Mouse (Mus musculus): ENCODE data around the gene L3mbtl1.

L3mbtl1 gene

DNA sequence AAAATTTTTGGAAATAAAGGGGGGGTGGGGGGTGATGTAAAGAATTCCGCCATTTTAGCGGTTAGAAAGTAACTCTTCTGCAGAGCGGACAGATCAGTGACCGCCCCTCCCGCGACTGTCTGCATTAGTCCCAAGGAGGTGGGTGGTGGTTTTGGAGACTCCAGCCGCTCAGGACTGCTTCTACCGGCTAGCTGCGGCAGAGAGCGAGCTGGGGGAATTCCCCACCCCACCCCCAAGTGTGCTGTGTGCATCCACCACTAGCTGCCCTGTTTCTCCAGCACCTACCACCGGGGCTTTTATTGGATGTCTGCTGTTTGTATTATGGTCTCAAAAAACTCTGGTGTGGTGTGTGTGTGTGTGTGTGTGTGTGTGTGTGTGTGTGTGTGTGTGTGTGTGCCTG, 659 bp downstream of the L3mbtl1 start:
- DNase-seq (ENCODE audit: low spot score), result no peak

GRCm38 (mm10) chr2:162946964-162947363, 3.7 kb downstream of the L3mbtl1 start:
- DNase-seq (ENCODE audit: low spot score), result no peak

DNA sequence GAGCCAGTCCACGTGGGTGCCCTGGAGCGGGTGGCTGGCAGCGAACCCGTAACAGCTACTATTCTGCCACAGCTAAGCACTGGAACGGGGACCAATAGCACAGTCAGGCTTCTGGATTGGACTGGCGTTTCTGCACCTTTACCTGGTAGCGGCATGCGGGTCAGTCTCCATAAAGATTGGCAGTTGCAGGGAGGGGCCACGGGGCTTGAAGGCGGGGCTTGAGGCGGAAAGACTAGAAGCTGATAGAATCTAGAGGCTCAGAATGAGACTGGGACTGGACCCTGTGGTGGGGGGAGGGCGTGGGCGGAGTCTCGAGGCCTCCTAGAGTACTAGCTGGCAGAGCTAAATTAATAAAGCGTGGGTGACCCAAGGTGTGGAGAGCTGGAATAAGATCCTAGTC, 4.5 kb downstream of the L3mbtl1 start:
- no peak for DNase-seq (ENCODE audit: low spot score)

DNA sequence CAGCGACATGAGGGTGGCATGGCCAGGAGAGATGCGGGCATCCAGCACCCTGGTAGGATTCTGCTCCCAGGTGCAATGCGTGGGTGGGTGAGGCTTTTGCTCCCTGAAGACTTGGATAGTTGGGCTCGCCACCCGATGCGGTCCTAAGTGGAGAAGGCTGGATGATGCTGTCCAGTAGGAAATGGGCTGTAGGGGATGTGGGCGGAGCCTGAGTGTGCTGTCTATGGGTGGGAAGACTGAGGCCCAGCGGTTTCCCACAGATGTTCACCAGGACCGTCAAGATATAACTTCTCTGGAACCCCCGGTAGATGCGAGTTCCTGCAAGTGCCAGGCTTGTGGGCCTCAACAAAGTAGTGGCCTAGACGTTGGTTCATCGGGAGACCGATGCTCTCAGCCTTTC, 4.9 kb downstream of the L3mbtl1 start:
- DNase-seq (ENCODE audit: low spot score), result no peak

GRCm38 (mm10) chr2:162950776-162951175, 7.5 kb downstream of the L3mbtl1 start:
- DNase-seq (ENCODE audit: low spot score), result no peak

DNA sequence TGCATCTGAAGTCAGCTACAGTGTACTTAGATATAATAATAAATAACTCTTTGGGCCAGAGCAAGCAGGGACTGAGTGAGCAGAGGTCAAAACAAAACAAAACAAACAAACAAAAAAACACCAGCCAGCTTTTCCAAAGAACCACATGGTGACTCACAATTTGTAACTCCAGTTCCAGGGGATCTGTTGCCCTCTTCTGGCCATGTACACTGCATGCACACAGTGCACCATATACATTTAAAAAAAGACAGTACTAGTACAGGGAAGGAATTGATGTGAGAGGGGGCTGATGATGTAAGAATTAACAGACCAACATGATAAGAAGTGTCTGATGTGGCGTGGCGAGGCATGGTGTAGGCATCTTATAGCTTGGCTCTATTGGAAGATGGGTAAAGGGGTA, 13.6 kb downstream of the L3mbtl1 start:
- no peak for DNase-seq (ENCODE audit: low spot score)

DNA sequence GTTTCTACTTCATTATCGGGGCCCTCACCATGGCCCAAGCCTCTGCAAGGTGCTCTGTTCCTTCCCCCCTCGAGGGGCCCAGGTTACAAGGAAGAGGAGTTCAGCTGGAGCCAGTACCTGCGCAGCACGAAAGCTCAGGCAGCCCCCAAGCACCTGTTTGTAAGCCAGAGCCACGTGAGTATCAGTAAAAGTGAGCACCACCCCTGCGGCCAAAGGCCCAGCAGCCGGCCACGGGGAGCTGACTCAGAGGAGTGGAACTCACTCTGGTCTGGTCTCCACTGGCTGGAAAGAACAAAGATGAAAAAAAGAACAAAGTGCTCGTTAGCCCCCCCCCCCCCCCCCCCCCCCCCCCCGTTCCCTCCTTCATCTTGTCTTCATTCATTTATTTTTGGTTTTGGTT, 18.0 kb downstream of the L3mbtl1 start:
- no peak for DNase-seq (ENCODE audit: low spot score)

GRCm38 (mm10) chr2:162966734-162967133, 23.5 kb downstream of the L3mbtl1 start:
- DNase-seq (ENCODE audit: low spot score), result no peak

- peak; percentile 25 for DNase-seq (ENCODE audit: low spot score)
Measured at GRCm38 (mm10) chr2:162968357-162968756, 25.1 kb downstream of the L3mbtl1 start.

- no peak for DNase-seq (ENCODE audit: low spot score)
Measured at GRCm38 (mm10) chr2:162969101-162969500, 25.8 kb downstream of the L3mbtl1 start.

DNA sequence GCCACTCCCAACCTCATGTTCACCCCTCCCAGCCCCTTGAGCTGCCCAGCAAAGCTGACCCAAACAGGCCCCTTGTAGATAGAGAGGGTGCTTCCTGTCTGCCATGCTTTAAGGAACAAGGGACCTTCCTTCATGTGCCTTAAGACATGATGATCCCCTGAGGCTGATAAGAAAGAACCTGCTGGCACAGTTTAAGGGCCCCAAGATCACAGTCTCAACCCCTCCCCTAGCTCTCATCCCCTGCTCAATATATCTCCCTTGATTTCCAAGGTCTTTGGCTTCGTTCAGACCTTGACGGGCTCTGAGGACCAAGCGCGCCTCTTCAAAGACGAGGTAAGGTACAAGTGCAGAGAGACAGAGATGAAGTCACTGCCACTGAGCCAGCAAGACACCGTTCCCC, 27.6 kb downstream of the L3mbtl1 start:
- DNase-seq (ENCODE audit: low spot score), result no peak

GRCm38 (mm10) chr2:162972752-162973151, 29.5 kb downstream of the L3mbtl1 start:
- DNase-seq (ENCODE audit: low spot score), result no peak

DNA sequence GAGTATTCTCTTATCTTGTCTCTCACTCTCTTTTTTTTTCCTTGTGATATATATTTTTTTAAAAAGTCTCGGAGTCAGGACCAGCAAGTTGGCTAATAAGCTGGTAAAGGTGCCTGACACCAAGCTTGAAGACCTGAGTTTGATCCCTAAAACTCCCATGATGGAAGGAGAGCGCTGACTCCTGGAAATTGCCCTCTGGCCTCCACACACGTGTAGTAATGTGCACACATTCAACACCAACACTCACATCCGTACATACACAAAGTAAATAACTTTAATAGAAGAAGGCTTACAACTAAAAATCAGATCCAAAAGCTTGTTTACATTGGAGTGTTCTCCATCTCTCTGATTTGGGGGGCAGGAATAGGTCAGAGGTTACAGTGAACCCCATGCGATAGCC, 29.9 kb downstream of the L3mbtl1 start:
- no peak for DNase-seq (ENCODE audit: low spot score)

GRCm38 (mm10) chr2:162973637-162974036, 30.4 kb downstream of the L3mbtl1 start:
- no peak for DNase-seq (ENCODE audit: low spot score)

GRCm38 (mm10) chr2:162975157-162975775, 32.0 kb downstream of the L3mbtl1 start:
- DNase-seq (ENCODE audit: low spot score), result no peak

DNA sequence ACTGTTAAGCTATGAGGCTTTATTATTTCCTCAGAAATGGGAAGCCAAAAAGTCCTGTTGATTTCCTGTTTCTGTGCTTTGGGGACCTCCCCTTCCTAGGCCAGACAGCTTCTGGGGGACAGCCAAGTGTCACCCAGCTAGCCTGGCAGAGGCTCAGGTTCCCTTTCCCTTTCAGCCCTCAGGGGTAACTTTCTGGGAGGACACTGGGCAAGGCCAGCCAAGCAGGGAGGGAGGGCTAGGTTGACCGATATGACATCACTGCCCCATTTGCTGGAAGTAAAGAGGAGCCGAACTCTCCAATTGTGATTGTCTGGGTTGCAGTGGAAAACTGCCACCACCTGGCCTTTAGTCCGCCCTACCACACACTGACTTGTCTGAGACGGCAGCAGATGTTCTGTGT, 32.7 kb downstream of the L3mbtl1 start:
- DNase-seq (ENCODE audit: low spot score), result no peak

- no peak for DNase-seq (ENCODE audit: low spot score)
Measured at GRCm38 (mm10) chr2:162984381-162984780, 41.1 kb downstream of the L3mbtl1 start.

GRCm38 (mm10) chr2:162985923-162986322, 42.7 kb downstream of the L3mbtl1 start:
- peak; percentile 48 for DNase-seq (ENCODE audit: low spot score)

GRCm38 (mm10) chr2:162986764-162987163, 43.5 kb downstream of the L3mbtl1 start:
- no peak for DNase-seq (ENCODE audit: low spot score)

GRCm38 (mm10) chr2:162987218-162987617, 43.9 kb downstream of the L3mbtl1 start, which contains the start of gene Sgk2:
TSS of gene Sgk2 (plus strand) at chr2:162987330.
- DNase-seq (ENCODE audit: low spot score), result no peak

DNA sequence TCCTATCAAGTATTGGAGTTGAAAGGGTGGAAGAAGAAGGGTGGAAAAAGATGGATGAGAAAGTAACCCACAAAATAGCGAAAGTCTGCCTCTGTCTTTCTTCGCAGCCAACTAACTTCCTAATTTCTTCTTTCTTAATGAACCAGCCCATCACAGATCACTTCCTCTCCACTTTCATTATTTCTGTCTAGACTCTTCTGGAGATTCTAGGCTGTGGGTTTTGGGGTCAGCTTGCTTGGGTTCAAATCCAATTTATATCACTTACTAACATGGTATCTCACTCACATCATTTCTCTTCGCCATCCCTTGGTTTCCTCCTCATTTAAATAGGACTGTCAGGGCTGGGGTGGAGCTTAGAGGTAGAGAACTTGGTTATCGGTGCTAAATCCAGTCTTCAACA, 45.0 kb downstream of the L3mbtl1 start:
- no peak for DNase-seq (ENCODE audit: low spot score)

DNA sequence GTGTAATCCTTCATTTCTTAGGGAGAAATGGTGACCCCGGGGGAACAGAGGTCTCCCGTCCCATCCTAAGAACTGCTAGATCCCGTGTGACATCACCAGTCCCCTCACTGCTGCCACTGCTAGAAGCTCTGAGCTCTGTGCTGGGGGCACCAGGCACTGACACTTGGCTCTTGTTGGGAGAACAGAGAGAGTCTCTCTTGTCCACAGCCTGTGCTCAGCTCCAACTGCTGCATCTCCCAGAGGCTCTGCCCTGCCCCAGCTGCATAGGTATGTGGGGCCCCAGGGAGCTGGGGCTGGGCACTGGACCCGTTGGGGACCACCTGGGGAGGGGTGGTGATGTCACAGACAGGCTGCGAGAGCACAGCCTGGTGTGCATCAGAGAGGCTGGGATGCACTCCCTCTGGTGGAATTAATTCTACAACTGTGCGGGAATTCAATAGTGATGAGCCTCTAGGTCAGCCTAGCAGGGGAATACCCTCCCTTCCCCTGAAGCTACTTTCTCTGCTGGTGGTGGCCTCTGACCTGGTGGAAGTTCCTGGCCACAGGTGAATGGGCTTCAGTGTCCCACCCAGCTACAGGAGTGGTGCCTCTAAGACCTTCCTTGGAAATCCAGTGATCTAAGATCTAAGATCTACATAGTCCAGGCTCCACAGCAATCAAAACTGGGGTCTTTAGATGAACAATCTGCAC, 48.3 kb downstream of the L3mbtl1 start:
- no peak for DNase-seq (ENCODE audit: low spot score)

DNA sequence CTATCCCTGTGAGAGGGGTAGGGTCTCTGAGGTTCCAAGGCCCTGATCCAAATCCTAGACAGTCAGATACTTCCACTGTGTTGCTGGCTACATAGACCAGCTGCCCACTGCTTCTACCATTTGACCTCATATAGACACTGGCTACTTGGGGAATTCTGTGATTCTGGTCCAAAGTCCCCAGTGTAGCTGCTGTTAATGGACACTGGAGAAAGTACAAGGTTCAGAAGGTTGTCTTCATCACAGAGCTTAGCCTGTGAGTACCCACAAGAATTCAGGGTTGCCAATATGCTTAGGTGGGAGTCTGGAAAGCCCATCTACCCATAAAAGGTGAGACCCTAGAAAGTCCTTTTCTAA, 48.8 kb downstream of the L3mbtl1 start:
- DNase-seq (ENCODE audit: low spot score), result no peak

Data from ovary, postnatal 36 days (tissue).